Mouse (Mus musculus) testis, adult 2 months (tissue): Measurements from ENCODE around the gene Cdh26.

Experiments
- CTCF ChIP-seq: fragments of 200-500 bp; IDR thresholded peaks from 2 replicates; pipeline ENCODE4 v1.5.1; 2012; ENCODE audit warnings: low read depth, mild to moderate bottlenecking, inconsistent platforms, low read length, moderate library complexity; ENCODE audit not compliant: control insufficient read depth, insufficient read depth, insufficient replicate concordance
- POLR2A ChIP-seq: fragments of 200-500 bp; IDR thresholded peaks from 2 replicates; pipeline ENCODE4 v1.6.1; 2012; ENCODE audit warnings: low read depth, mild to moderate bottlenecking, inconsistent platforms, low read length, moderate library complexity; ENCODE audit not compliant: control insufficient read depth

DNA sequence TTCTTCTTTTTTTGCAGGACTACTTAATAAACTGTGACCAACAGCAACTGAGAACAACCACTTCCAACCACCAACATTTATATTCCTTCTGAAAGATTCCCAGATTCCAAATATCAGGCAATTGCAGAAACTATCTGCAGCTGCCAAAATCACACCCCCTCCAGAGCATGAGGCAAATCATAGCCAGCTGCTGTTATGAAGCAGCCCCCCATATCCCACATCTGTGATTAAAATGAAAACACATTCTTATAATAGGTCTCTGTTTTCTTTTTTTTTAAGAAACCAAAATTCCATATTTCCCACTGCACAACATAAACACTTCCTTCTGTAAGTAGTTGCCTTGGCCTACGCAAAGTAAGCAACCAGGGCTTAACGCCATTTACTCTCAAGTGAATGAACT, 65.5 kb downstream of the Cdh26 start:
- TF ChIP-seq POLR2A (no peak), CTCF (no peak)
